Mouse (Mus musculus) c-Kit-negative CD71-positive TER-119-positive erythroid progenitor cells, embryonic 14.5 days (primary cell): ENCODE results near the gene Zfp84.

Experiments used
- DNase-seq: peaks from one replicate; pipeline ENCODE4 v3.0.0-alpha.2; 2013; ENCODE audit warnings: low read depth, low spot score

The Zfp84 gene

GRCm38 (mm10) chr7:29815910-29816429, 47.6 kb downstream of the Zfp84 start, which contains the start of gene Zfp790:
Zfp790 (plus strand) TSS chr7:29816114.
- DNase-seq = peak; percentile 84

- peak; percentile 70 for DNase-seq
Measured at GRCm38 (mm10) chr7:29818619-29819254, 50.4 kb downstream of the Zfp84 start.

- DNase-seq = no peak
Measured at GRCm38 (mm10) chr7:29828001-29828400, 59.6 kb downstream of the Zfp84 start.
